Mouse (Mus musculus): ENCODE measurements at regions not wholly inside any gene's neighbourhood (a gene's known extent, or its start where the extent isn't known, plus 50 kb on each side); places are given as distances from the start of the nearest gene placed in this dataset.
A peak's percentile ranks its signal among the peaks of the same experiment; 100 is the strongest.

GRCm38 (mm10) chr10:106113083-106113482, 271.9 kb upstream of the Mettl25 start:
- H3K4me2 ChIP-seq, result no peak overlapping the region
- no peaks in the 10 kb centered on the region for H3K27me3 ChIP-seq
- H3K27ac ChIP-seq (replicated peaks), result no peak overlapping the region
- no peak for ATAC-seq (ENCODE audit: low FRiP score, low read depth)
- no peak overlapping the region for H3K9ac ChIP-seq
- H3K36me3 ChIP-seq, result no peaks in the 10 kb centered on the region
- H3K4me1 ChIP-seq (replicated peaks), result no peaks in the 10 kb centered on the region
- H3K4me3 ChIP-seq, result no peak overlapping the region
- H3K9me3 ChIP-seq, result no peaks in the 10 kb centered on the region
- WGBS, result 76% methylated on average over 3 of the region's 3 CpGs

- 0 out of 2 replicates have a peak, but pooled peaks have one; percentile 54 for ATAC-seq (ENCODE audit: low FRiP score, low read depth)
- no peak overlapping the region for H3K27ac ChIP-seq (replicated peaks)
- H3K4me3 ChIP-seq, result no peak overlapping the region
- no peaks in the 10 kb centered on the region for H3K9me3 ChIP-seq
- H3K36me3 ChIP-seq, result no peaks in the 10 kb centered on the region
- no peaks in the 10 kb centered on the region for H3K4me1 ChIP-seq (replicated peaks)
- no peak overlapping the region for H3K9ac ChIP-seq
- WGBS, result 50% methylated on average over 6 of the region's 6 CpGs
- H3K4me2 ChIP-seq, result no peak overlapping the region
- no peaks in the 10 kb centered on the region for H3K27me3 ChIP-seq
Measured at GRCm38 (mm10) chr10:106114743-106115486, 273.7 kb upstream of the Mettl25 start.

- Histone ChIP-seq H3K9ac (no peak overlapping the region), H3K4me2 (no peak overlapping the region), H3K27me3 (no peaks in the 10 kb centered on the region), H3K36me3 (no peaks in the 10 kb centered on the region), H3K4me3 (no peak overlapping the region), H3K27ac (replicated peaks) (no peak overlapping the region), H3K4me1 (replicated peaks) (no peaks in the 10 kb centered on the region), H3K9me3 (no peaks in the 10 kb centered on the region)
- WGBS, result 56% methylated on average over 2 of the region's 2 CpGs
- no peak for ATAC-seq (ENCODE audit: low FRiP score, low read depth)
Measured at GRCm38 (mm10) chr10:106121826-106122225, 280.6 kb upstream of the Mettl25 start.

GRCm38 (mm10) chr10:106122952-106123351, 281.8 kb upstream of the Mettl25 start:
- Histone ChIP-seq H3K9me3 (no peaks in the 10 kb centered on the region), H3K27me3 (no peaks in the 10 kb centered on the region), H3K4me2 (no peak overlapping the region), H3K9ac (no peak overlapping the region), H3K36me3 (no peaks in the 10 kb centered on the region), H3K4me3 (no peak overlapping the region), H3K27ac (replicated peaks) (no peak overlapping the region), H3K4me1 (replicated peaks) (no peaks in the 10 kb centered on the region)
- ATAC-seq (ENCODE audit: low FRiP score, low read depth), result no peak
- WGBS, result 78% methylated on average over 8 of the region's 8 CpGs

- H3K4me3 ChIP-seq, result no peak overlapping the region
- no peaks in the 10 kb centered on the region for H3K36me3 ChIP-seq
- no peaks in the 10 kb centered on the region for H3K4me1 ChIP-seq (replicated peaks)
- H3K27ac ChIP-seq (replicated peaks), result no peak overlapping the region
- H3K9ac ChIP-seq, result no peak overlapping the region
- H3K27me3 ChIP-seq, result no peaks in the 10 kb centered on the region
- no peak overlapping the region for H3K4me2 ChIP-seq
- H3K9me3 ChIP-seq, result no peaks in the 10 kb centered on the region
- 91% methylated on average over 3 of the region's 3 CpGs for WGBS
- ATAC-seq (ENCODE audit: low FRiP score, low read depth), result no peak
Measured at GRCm38 (mm10) chr10:106172131-106172530, 298.0 kb upstream of the Ppfia2 start.

- Histone ChIP-seq H3K9ac (no peak overlapping the region), H3K36me3 (no peaks in the 10 kb centered on the region), H3K4me3 (no peak overlapping the region), H3K27ac (replicated peaks) (no peak overlapping the region), H3K9me3 (no peaks in the 10 kb centered on the region), H3K4me2 (no peak overlapping the region), H3K27me3 (no peaks in the 10 kb centered on the region), H3K4me1 (replicated peaks) (no peaks in the 10 kb centered on the region)
- 41% methylated on average over 1 of the region's 1 CpGs for WGBS
- ATAC-seq (ENCODE audit: low FRiP score, low read depth), result no peak
Measured at GRCm38 (mm10) chr10:106174433-106174832, 295.7 kb upstream of the Ppfia2 start.

- Histone ChIP-seq H3K27me3 (no peaks in the 10 kb centered on the region), H3K4me2 (no peak overlapping the region), H3K9me3 (no peaks in the 10 kb centered on the region; the same call in 1 of the 2 replicates), H3K9ac (no peak overlapping the region), H3K36me3 (no peaks in the 10 kb centered on the region), H3K4me3 (no peak overlapping the region), H3K4me1 (replicated peaks) (no peaks in the 10 kb centered on the region), H3K27ac (replicated peaks) (no peak overlapping the region)
- no peak for ATAC-seq (ENCODE audit: low FRiP score, low read depth)
- 89% methylated on average over 3 of the region's 3 CpGs for WGBS
Measured at GRCm38 (mm10) chr10:106179651-106180050, 290.5 kb upstream of the Ppfia2 start.

- Histone ChIP-seq H3K4me1 (replicated peaks) (no peaks in the 10 kb centered on the region), H3K27me3 (no peaks in the 10 kb centered on the region), H3K9me3 (no peaks in the 10 kb centered on the region), H3K4me3 (no peak overlapping the region), H3K4me2 (no peak overlapping the region), H3K27ac (replicated peaks) (no peak overlapping the region), H3K36me3 (no peaks in the 10 kb centered on the region), H3K9ac (no peak overlapping the region)
- ATAC-seq (ENCODE audit: low FRiP score, low read depth), result no peak
- 66% methylated on average over 2 of the region's 2 CpGs for WGBS
Measured at GRCm38 (mm10) chr10:106202566-106202965, 267.6 kb upstream of the Ppfia2 start.

GRCm38 (mm10) chr10:106224251-106224650, 245.9 kb upstream of the Ppfia2 start:
- H3K4me2 ChIP-seq, result no peak overlapping the region
- no peaks in the 10 kb centered on the region for H3K27me3 ChIP-seq
- H3K4me1 ChIP-seq (replicated peaks), result no peaks in the 10 kb centered on the region
- H3K9ac ChIP-seq, result no peak overlapping the region
- no peak overlapping the region for H3K4me3 ChIP-seq
- no peak overlapping the region for H3K27ac ChIP-seq (replicated peaks)
- WGBS, result 78% methylated on average over 3 of the region's 3 CpGs
- H3K36me3 ChIP-seq, result no peaks in the 10 kb centered on the region
- no peak for ATAC-seq (ENCODE audit: low FRiP score, low read depth)
- H3K9me3 ChIP-seq, result no peaks in the 10 kb centered on the region

- Histone ChIP-seq H3K4me3 (no peak overlapping the region), H3K27me3 (no peaks in the 10 kb centered on the region), H3K4me2 (no peak overlapping the region), H3K36me3 (no peaks in the 10 kb centered on the region), H3K27ac (replicated peaks) (no peak overlapping the region), H3K9me3 (no peaks in the 10 kb centered on the region), H3K4me1 (replicated peaks) (no peaks in the 10 kb centered on the region), H3K9ac (no peak overlapping the region)
- no peak for ATAC-seq (ENCODE audit: low FRiP score, low read depth)
- 54% methylated on average over 1 of the region's 1 CpGs for WGBS
Measured at GRCm38 (mm10) chr10:106242180-106242579, 228.0 kb upstream of the Ppfia2 start.

GRCm38 (mm10) chr10:106254106-106254505, 216.0 kb upstream of the Ppfia2 start:
- ATAC-seq (ENCODE audit: low FRiP score, low read depth), result no peak
- H3K27me3 ChIP-seq, result no peaks in the 10 kb centered on the region
- no peaks in the 10 kb centered on the region for H3K4me1 ChIP-seq (replicated peaks)
- WGBS, result 71% methylated on average over 5 of the region's 5 CpGs
- H3K36me3 ChIP-seq, result no peaks in the 10 kb centered on the region
- H3K27ac ChIP-seq (replicated peaks), result no peak overlapping the region
- H3K4me2 ChIP-seq, result no peak overlapping the region
- H3K9me3 ChIP-seq, result no peaks in the 10 kb centered on the region
- no peak overlapping the region for H3K4me3 ChIP-seq
- no peak overlapping the region for H3K9ac ChIP-seq

GRCm38 (mm10) chr10:106259811-106260210, 210.3 kb upstream of the Ppfia2 start:
- no peaks in the 10 kb centered on the region for H3K27me3 ChIP-seq
- H3K4me2 ChIP-seq, result no peak overlapping the region
- H3K36me3 ChIP-seq, result no peaks in the 10 kb centered on the region
- H3K4me1 ChIP-seq (replicated peaks), result no peaks in the 10 kb centered on the region
- no peak overlapping the region for H3K4me3 ChIP-seq
- no peak overlapping the region for H3K9ac ChIP-seq
- ATAC-seq (ENCODE audit: low FRiP score, low read depth), result no peak
- H3K9me3 ChIP-seq, result no peaks in the 10 kb centered on the region
- WGBS, result 79% methylated on average over 4 of the region's 4 CpGs
- no peak overlapping the region for H3K27ac ChIP-seq (replicated peaks)

- Histone ChIP-seq H3K36me3 (no peaks in the 10 kb centered on the region), H3K4me1 (replicated peaks) (no peaks in the 10 kb centered on the region), H3K9ac (no peak overlapping the region), H3K27me3 (no peaks in the 10 kb centered on the region), H3K4me3 (no peak overlapping the region), H3K9me3 (no peaks in the 10 kb centered on the region), H3K27ac (replicated peaks) (no peak overlapping the region), H3K4me2 (no peak overlapping the region)
- 84% methylated on average over 2 of the region's 2 CpGs for WGBS
- ATAC-seq (ENCODE audit: low FRiP score, low read depth), result no peak
Measured at GRCm38 (mm10) chr10:106273335-106273734, 196.8 kb upstream of the Ppfia2 start.

Data from hindbrain, embryonic 15.5 days (tissue).